Mouse (Mus musculus) neural tube, embryonic 11.5 days (tissue): ENCODE data around the gene Cntd1. TPM values are rescaled to one million over a fixed set of nuclear protein-coding genes. Genes with fewer than 3 reads are reported as not detected.

Experiments
- ATAC-seq: fragments of 200-750 bp; cut with Nextera tagmentation; 2 replicates; pipeline ENCODE4 v1.8.0; 2017; ENCODE audit warnings: moderate number of reproducible peaks, mild to moderate bottlenecking, moderate TSS enrichment, moderate library complexity; ENCODE audit not compliant: insufficient read depth, low FRiP score, low TSS enrichment
- DNase-seq: peaks from one replicate; pipeline ENCODE4 v3.0.0-alpha.2; 2015; ENCODE audit warnings: low spot score
- H3K27ac ChIP-seq: fragments of 300-500 bp; sonication (generic); 2 replicates; pipeline ENCODE4 v1.5.1; 2014; ENCODE audit warnings: low read depth, mild to moderate bottlenecking, low read length
- H3K27me3 ChIP-seq: fragments of 300-500 bp; sonication (generic); 2 replicates; pipeline ENCODE4 v1.6.1; 2014; ENCODE audit warnings: mild to moderate bottlenecking, low read length, mixed read lengths; ENCODE audit not compliant: control insufficient read depth, insufficient read depth
- H3K36me3 ChIP-seq: fragments of 300-500 bp; sonication (generic); 2 replicates; pipeline ENCODE4 v1.6.1; 2014; ENCODE audit warnings: mild to moderate bottlenecking, low read length, moderate library complexity, mixed read lengths; ENCODE audit not compliant: control insufficient read depth, insufficient read depth
- H3K4me1 ChIP-seq: fragments of 300-500 bp; sonication (generic); 2 replicates; pipeline ENCODE4 v1.6.1; 2014; ENCODE audit warnings: low read length, mixed read lengths; ENCODE audit not compliant: control insufficient read depth, insufficient read depth
- H3K4me2 ChIP-seq: fragments of 300-500 bp; sonication (generic); 2 replicates; pipeline ENCODE4 v1.6.1; 2014; ENCODE audit warnings: low read depth, mild to moderate bottlenecking, moderate library complexity
- H3K4me3 ChIP-seq: fragments of 300-500 bp; sonication (generic); 2 replicates; pipeline ENCODE4 v1.5.1; 2014; ENCODE audit warnings: low read depth, low read length
- H3K9ac ChIP-seq: fragments of 300-500 bp; sonication (generic); 2 replicates; pipeline ENCODE4 v1.6.1; 2014; ENCODE audit warnings: mild to moderate bottlenecking, low read length
- H3K9me3 ChIP-seq: fragments of 300-500 bp; sonication (generic); 2 replicates; pipeline ENCODE4 v1.6.1; 2016; ENCODE audit warnings: low read length; ENCODE audit not compliant: control insufficient read depth
- WGBS: fragments of 180-500 bp; shearing (Covaris S2); extraction: QIAGEN DNeasy Blood & Tissue Kit; methylation state at CpG from one replicate; pipeline ENCODE4 v1.1.7; 2014; 5-methylcytosine and 5-hydroxymethylcytosine counted together
- polyA plus RNA-seq: library from polyadenylated mRNA; unstranded; fragments of >200 nt; fragmentation: Nextera tagmentation; extraction: Ambion mirVana; gene quantifications from 2 replicates; pipeline ENCODE4 v1.2.1, GENCODE M21; 2014

The Cntd1 gene
- polyA plus RNA-seq, 1 experiment from 2014 or later, result 1.6 TPM

DNA sequence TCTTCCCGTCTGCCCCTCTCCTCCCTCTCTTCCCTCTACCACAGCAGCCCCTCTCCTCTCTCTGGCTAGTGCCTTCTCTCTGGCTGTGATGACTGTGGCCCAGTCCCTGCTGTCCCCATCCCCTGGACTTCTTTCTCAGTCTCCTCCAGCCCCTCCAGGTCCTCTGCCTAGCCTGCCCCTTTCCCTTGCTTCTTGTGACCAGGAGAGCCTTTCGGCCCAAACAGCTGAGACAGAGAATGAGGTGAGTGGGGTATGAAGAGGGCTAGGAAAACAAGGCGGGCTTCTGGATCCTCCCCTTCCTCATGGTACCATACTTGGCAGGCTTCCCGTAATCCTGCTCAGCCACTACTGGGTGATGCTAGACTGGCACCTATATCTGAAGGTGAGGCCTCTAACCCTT is 3.5 kb upstream of the Cntd1 start:
- Histone ChIP-seq H3K9ac (no peak overlapping the region), H3K27me3 (no peaks in the 10 kb centered on the region), H3K4me2 (no peak overlapping the region), H3K9me3 (no peaks in the 10 kb centered on the region), H3K36me3 (no peaks in the 10 kb centered on the region), H3K27ac (no peak overlapping the region), H3K4me1 (peaks cover 12% of the 10 kb centered on the region), H3K4me3 (no peak overlapping the region)
- 75% methylated on average over 4 of the region's 4 CpGs for WGBS
- ATAC-seq (no peak), DNase-seq (no peak)

DNA sequence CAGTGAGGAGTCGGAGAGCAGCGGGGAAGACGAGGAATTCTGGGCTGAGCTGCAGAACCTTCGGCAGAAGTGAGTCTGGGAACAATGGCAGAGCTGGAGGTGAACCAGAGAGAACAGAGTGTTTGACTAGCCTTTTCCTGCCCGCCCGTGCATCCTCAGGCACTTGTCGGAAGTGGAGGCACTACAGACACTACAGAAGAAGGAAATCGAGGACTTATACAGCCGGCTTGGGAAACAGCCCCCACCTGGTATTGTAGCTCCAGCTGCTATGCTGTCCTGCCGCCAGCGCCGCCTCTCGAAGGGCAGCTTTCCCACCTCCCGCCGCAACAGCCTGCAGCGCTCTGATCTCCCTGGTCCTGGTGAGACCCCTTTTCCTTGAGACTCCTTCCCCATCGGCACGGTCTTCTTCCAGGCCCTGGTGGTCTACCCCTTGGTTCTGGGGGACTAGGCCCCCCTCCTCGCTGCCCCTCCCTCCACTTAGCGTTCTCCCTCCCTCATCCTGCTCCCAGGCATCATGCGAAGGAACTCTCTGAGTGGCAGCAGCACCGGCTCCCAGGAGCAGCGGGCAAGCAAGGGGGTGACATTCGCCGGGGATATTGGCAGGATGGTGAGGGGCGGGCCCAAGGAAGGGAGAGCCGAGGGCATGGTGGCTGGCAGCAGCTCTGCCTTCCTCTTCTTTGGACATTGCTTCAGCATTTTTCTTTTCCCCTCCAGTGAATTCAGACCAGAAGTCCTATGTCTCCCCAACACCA is 2.3 kb upstream of the Cntd1 start:
- ATAC-seq (no peak), DNase-seq (no peak)
- peaks cover 12% of the 10 kb centered on the region for H3K4me1 ChIP-seq
- no peaks in the 10 kb centered on the region for H3K9me3 ChIP-seq
- no peak overlapping the region for H3K27ac ChIP-seq
- peak overlapping the region; percentile 24; the same call in 1 of the 2 replicates for H3K4me2 ChIP-seq
- no peaks in the 10 kb centered on the region for H3K27me3 ChIP-seq
- no peak overlapping the region for H3K4me3 ChIP-seq
- 0 out of 2 replicates have a peak overlapping the region, but pooled peaks have one; percentile 14 for H3K9ac ChIP-seq
- 25% methylated on average over 27 of the region's 27 CpGs for WGBS
- H3K36me3 ChIP-seq, result no peaks in the 10 kb centered on the region

- ATAC-seq (no peak), DNase-seq (no peak)
- Histone ChIP-seq H3K4me1 (peaks cover 12% of the 10 kb centered on the region), H3K27me3 (no peaks in the 10 kb centered on the region), H3K9me3 (no peaks in the 10 kb centered on the region), H3K9ac (peak overlapping the region; percentile 77), H3K4me3 (peak overlapping the region; percentile 77), H3K27ac (no peak overlapping the region), H3K36me3 (no peaks in the 10 kb centered on the region), H3K4me2 (peak overlapping the region; percentile 92)
- 72% methylated on average over 12 of the region's 12 CpGs for WGBS
Measured at GRCm38 (mm10) chr11:101277381-101278222, 1.2 kb upstream of the Cntd1 start.

DNA sequence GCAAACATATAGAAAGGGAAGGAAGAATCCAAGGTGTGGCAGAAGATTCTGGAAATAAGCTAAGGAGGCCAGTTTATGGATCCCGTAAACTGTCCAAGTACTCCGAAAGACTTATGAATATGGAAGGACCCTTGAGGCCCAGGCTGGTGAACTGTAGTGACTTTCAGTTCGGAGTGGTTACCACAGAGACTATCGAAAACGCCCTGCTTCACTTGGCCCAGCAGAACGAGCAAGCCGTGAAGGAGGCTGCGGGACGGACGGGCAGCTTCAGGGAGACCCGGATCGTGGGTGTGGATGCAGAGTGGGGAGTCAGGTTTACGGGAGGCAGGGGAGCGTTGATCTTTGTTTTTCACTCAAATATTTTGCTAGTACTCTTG is 369 bp downstream of the Cntd1 start:
- Histone ChIP-seq H3K9ac (no peak overlapping the region), H3K27ac (no peak overlapping the region), H3K4me3 (peak overlapping the region; percentile 77), H3K4me1 (peaks cover 12% of the 10 kb centered on the region), H3K27me3 (no peaks in the 10 kb centered on the region), H3K9me3 (no peaks in the 10 kb centered on the region), H3K4me2 (peak overlapping the region; percentile 92), H3K36me3 (no peaks in the 10 kb centered on the region)
- DNase-seq, result no peak
- peak; percentile 27; the same call in 1 of the 2 replicates for ATAC-seq
- 64% methylated on average over 14 of the region's 14 CpGs for WGBS

DNA sequence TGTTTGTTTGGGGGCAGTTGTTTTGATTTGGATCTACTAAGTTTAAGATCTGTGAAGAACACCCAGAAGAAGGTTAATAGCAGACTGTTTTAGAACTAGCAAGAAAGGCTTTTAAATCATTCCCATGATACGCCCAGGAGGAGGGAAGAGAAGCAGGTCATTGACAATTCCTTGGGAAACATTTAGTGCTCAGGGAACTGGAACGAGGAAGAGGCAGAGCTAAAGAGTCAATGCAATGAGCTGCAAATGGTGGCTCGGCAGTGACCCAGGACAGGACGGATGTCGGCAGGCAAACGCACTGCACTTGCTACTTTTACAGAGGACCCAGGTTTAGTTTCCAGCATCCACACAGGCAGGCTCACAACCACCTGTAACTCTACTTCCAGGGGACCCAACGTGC is 2.0 kb downstream of the Cntd1 start:
- Histone ChIP-seq H3K27me3 (no peaks in the 10 kb centered on the region), H3K4me1 (peaks cover 12% of the 10 kb centered on the region), H3K9me3 (no peaks in the 10 kb centered on the region), H3K9ac (no peak overlapping the region), H3K4me2 (no peak overlapping the region), H3K36me3 (no peaks in the 10 kb centered on the region; the same call in 1 of the 2 replicates), H3K4me3 (no peak overlapping the region), H3K27ac (no peak overlapping the region)
- WGBS, result 40% methylated on average over 7 of the region's 7 CpGs
- DNase-seq (no peak), ATAC-seq (no peak)

DNA sequence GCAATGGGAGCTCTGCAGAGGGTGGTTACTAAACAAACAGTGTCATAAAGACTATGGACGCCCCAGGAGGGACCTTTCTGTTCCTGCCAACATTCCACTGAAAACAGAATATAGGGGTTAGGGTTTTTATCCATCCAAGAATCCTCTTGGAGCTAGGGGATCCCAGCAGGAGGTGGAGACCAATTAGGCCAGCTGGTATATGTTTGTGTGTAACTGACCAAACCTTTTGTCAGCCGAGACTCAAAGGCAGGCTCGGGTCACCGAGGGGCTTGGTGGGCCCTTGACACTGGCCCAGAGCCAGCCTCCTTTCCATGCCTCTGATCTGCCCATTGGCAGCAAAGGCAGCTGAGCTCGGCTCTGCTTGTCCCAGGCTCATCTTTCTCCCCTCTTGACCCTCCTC is 4.1 kb downstream of the Cntd1 start:
- 27% methylated on average over 5 of the region's 5 CpGs for WGBS
- Histone ChIP-seq H3K4me3 (no peak overlapping the region), H3K4me2 (no peak overlapping the region), H3K9ac (no peak overlapping the region), H3K27me3 (no peaks in the 10 kb centered on the region), H3K27ac (no peak overlapping the region), H3K4me1 (peaks cover 4% of the 10 kb centered on the region), H3K9me3 (no peaks in the 10 kb centered on the region), H3K36me3 (no peaks in the 10 kb centered on the region; the same call in 1 of the 2 replicates)
- no peak for DNase-seq
- ATAC-seq, result no peak

DNA sequence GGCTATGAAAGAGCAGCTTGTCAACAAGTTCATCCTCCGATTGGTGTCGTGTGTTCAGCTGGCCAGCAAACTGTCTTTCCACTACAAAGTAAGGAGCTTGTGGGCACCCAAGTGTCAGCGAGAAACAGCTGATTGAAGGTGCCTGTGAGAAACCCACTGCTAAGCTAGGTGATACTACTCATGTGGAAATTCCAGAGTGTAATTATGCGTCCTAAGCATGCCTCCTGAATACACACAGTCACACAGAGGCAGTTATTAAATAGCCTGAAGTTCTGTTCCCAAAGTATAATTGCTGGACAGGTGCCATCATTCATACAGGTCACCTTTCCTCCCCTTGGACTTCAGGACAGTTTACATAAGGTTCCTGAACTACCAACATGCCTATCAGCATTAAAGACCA is 5.0 kb downstream of the Cntd1 start:
- Histone ChIP-seq H3K4me2 (no peak overlapping the region), H3K36me3 (no peaks in the 10 kb centered on the region; the same call in 1 of the 2 replicates), H3K9ac (no peak overlapping the region), H3K4me3 (no peak overlapping the region), H3K27ac (no peak overlapping the region), H3K9me3 (no peaks in the 10 kb centered on the region), H3K4me1 (no peaks in the 10 kb centered on the region), H3K27me3 (no peaks in the 10 kb centered on the region)
- ATAC-seq, result no peak
- 70% methylated on average over 4 of the region's 4 CpGs for WGBS
- no peak for DNase-seq

DNA sequence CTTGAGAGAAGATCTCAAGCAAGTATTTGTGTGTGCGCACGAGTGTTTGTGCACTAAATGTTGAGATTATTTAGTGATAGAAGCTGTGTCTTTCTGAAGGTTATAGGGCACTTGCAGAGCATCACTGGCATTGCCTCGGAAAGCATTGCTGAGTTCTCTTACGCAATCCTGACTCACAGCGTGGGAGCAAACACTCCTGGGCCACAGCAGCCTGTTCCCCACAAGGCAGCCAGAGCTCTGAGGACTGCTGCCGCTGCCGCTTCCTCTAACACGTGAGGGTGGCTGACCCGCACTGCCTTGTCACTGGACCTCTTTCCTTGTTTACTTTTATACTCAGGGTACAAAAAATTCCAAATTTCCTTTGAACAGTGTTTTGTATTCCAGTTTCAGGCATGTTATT is 8.5 kb downstream of the Cntd1 start:
- no peaks in the 10 kb centered on the region for H3K4me1 ChIP-seq
- 88% methylated on average over 9 of the region's 9 CpGs for WGBS
- ATAC-seq, result no peak
- no peak overlapping the region for H3K27ac ChIP-seq
- no peak overlapping the region for H3K4me2 ChIP-seq
- peaks cover 7% of the 10 kb centered on the region for H3K36me3 ChIP-seq
- no peaks in the 10 kb centered on the region for H3K27me3 ChIP-seq
- no peaks in the 10 kb centered on the region for H3K9me3 ChIP-seq
- H3K9ac ChIP-seq, result no peak overlapping the region
- no peak overlapping the region for H3K4me3 ChIP-seq
- DNase-seq, result no peak
